Mouse (Mus musculus) 416B (cell line): Measurements from ENCODE around the gene Gpr137c.

Experiments used
- DNase-seq: peaks from one replicate; pipeline ENCODE4 v3.0.0; 2011; ENCODE audit warnings: low read depth

The Gpr137c gene

DNA sequence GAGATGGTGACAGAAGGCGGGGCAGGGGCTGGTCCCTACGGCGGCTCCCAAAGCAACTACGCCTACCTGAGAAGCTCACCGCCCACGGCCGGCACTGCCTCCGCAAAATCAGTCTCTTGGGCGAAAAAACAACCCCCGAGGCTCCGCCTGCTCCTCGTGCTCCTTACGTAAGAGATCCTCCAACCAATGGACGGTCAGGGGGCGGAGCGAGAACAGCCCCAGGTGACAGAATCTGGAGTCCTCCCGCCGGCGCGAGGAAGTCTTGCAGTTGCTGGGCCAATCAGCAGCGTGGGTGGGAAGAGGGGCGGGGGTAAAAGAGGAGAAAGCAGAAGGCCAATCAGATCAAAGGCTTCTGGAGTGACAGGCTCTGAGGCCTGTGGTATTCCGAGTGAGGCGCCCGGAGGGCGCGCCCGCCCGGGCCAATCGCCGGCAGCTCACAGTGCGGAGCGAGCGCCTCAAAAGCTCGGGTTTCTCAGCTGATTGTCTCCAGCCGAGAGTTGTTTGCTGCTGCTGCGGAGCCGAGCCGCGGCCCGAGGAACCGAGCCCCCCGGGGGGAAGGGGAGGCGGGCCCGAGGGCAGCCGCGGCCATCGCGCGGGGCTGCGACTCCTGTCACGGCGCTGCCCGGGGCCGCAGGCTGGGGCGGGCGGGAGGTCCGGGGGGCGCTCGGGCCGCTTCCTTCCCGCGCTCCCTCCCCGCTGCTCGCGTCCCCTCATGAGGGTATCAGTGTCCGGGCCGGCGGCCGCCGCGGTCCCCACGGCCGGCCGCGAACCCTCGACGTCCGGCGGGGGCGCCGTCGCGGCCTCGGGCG, at the start of gene Gpr137c:
Gene Gpr137c, plus strand, starts transcription at position 437 of the 809 bp plus-strand sequence.
- DNase-seq, result peak; percentile 99

DNA sequence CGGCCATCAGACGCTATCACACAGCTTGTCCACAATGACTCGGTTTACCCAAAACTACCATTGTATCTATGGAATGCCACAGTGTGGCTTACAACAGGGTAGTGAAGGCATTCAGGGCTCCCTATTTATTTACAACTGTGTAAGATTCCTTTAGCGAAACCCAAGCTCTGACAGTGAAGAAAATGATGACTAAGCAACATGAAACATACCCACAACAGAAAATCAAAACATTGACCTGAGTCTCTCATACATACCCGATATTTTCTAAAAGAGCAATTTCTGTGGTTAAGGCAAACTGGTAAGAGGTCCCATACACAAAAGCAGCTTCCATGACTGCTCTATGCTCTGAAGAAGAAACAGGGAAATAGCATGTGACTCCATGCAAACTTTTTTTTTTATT, 47.3 kb upstream of the Gpr137c start:
- DNase-seq, result no peak

DNA sequence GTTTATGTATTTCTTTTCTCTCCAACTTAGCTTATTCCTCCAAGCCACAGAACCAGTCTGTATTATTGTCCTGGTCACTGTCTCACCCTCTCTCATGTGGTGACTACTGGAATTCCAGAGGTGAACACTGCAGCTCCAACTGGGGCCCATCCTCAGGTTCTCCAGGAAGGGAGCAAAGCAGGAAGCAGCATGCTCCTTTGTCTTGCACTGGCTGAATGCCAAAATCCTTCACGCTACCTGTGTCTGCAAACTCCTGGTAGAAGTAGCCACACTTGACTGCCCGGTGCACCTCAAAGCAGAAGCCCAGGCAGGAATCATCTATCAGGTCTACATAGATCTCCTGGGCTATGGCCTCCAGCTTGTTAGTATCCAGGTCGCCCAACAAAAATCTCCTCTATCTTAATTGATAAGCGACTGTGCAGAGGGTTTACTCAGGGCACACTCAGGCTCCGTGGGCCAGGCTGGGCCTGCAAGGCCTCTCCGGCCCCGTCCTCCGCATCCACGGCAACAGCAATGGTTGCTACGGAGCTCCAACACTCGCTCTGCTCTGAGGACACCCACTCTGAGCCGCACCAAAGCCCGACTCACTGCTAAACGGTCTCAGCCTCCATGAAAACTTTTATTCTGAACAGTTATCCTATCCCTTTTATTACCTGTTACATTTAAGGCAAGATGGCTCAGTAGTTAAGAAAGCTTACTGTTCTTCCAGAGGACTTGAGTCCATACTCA, 44.3 kb upstream of the Gpr137c start:
- no peak for DNase-seq

DNA sequence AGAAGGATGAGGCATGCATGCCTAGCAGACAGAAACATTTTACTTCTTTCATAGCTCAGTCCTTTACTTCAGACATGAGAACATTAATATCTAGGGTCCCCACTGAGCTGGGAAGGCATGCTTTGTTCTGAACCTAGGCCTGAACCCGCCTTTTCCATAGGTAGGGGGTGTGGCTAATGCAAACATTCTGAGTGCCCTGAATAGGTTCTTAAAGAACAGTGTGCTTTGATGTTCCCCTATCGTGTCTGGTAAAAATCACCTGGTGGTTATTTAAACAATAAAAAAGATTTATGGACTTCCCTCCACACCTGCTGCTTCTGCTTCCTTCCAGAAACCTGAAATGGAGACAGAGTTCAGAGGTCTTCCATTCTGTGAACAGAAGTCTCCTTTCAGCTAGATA, 40.3 kb upstream of the Gpr137c start:
- DNase-seq, result no peak

DNA sequence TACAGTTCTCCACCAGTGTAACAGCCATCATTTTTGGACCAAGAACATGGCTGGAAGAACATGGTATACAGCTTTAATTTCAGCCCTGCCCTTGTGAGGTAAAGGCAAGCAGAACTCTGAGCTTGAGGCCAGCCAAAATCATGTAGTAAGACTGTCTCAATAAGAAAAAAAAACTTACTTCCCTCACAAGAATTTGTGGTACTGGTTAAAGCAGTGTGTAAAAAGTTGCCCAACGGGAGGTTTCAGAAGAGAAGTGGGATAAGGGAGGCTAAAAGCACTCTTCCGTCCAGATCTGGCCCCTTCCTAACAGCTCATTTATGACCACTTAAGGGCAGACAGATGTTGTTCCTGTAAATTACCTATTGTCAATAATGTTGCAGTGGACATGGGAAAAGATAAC, 39.9 kb upstream of the Gpr137c start:
- peak; percentile 29 for DNase-seq

DNA sequence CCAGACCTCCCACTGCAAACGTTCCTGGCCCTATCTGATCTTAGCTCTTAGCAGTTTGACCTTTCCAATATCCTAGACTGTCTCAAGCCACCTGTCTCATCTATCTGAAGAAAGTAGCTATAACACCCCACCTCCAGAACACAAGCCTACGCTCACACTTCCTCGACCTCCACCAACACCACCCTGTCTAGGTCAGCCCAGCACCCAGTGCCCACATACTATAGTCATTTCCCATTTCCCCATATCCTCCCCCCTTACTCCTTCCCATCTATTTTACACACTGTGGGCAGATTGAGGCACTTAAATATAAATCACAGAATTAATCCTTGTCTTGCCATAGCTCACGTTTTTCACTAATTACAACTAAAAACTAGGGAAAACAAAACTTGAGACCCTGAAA, 37.9 kb upstream of the Gpr137c start:
- no peak for DNase-seq

DNA sequence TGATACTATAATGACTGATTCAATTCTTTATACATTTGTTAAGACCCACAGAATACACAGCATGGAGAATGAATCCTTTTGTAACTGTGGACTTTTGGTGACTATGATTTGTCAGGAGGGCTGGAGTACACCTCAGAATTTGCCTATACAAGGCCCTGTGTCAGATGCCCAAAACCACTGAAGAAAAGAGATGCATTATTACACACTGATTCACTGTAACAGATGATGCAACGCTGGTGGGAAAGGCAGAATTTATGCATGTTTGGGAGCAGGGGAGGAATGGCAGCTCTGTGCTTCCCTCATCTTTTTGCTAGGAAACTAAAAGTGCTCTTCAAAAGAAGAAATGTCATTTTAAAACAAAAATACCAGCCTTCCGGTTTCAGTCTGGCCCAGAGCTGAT, 28.5 kb upstream of the Gpr137c start:
- no peak for DNase-seq

DNA sequence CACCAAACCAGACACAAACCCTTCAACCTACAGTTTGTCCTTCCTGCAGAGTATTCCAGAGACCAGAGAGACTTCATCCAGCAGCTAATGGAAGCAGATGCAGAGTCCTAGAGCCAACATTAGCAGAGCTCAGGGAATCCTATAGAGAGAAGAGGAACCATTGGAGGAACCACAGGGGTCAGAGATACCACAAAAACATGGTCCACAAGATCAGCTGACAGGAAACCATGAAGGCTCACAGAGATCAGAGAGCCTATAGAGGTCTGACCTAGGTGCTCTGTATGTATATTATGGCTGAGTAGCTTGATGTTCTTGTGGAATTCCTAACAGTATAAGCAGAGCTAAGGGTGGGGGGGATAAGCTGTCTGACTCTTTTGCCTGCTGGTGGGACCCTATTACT, 18.9 kb upstream of the Gpr137c start:
- peak; percentile 40 for DNase-seq

DNA sequence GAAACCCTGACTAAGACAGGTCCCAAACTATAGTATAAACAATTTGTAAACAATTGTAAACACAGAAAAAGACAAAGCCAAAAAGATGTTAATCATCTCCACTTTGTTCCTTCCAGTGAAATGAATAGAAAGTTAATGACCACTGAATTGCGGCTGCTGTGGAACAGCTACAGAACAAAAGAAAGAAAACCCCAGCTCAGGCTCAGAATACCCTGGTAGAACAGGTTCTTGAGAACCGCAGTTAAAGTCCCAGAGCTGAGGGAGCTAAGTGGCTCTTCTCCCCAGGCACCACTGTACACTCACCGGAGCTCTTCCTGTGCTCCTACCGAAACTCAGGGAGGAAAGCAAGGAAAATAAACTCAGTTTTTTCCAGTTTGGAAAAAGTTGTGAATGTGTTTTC, 8.8 kb upstream of the Gpr137c start:
- DNase-seq, result no peak

DNA sequence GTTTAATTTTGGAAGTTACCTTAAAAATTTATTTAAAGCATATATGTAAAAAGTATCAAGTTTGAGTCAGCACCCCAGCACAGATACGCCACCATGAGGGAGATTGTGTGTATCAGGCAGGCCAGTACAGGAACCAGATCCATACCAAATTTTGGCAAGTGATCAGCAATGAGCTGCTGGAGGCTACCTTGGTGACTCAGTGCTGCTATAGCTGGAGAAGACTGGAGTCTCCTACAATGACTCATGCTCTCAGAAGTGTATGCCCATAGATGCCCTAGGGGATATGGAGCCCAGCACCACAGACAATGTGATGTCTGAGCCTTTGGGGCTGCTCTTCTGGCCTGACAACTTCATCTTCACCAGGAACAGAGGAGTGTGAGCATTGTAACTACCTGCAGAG, 8.1 kb upstream of the Gpr137c start:
- DNase-seq, result peak; percentile 21

DNA sequence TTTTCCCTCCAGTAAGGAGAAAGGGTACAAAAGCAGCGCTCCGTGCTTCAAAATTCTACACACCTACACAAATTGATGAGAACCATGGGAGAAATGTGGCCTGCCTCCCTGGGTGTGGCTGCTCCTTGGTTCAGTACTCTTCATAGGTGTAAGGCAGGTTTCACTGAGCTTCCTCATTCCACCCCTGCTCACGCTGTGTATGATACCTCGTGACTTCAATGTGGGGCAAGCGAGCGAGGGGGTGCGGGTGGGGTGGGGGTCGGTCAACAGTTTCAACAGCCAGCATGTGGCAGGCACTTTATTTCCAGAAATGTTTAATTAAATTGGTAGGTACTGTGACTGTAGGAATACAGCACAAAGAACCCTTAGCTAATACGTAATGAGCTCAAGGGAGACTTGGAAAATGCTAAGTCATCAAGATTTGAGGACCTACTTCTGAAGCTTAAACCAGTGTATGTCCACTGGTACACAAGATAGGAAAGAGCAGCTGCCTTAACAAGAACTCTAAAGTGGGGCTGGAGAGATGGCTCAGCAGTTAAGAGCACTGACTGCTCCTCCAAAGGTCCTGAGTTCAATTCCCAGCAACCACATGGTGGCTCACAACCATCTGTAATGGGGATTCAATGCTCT, 2.7 kb upstream of the Gpr137c start:
- no peak for DNase-seq

DNA sequence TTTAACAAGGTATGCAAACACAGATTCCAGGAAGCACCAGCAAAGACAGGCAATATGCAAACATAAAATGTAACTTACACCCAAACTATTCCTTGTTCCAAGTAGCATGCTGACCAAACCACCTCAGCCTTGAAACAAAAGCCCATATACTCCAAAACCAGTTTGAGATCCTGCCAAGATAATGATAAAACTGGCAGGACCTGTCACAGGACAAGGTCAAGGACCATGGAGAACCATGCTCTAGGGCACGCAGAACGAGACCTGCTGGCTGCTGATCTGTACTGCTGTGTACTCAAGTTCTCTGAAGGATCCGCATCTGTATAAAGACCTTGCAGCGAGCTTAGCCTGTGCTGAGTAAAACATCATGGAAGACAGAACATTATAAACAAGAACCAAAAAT, 1.8 kb upstream of the Gpr137c start:
- DNase-seq, result no peak

DNA sequence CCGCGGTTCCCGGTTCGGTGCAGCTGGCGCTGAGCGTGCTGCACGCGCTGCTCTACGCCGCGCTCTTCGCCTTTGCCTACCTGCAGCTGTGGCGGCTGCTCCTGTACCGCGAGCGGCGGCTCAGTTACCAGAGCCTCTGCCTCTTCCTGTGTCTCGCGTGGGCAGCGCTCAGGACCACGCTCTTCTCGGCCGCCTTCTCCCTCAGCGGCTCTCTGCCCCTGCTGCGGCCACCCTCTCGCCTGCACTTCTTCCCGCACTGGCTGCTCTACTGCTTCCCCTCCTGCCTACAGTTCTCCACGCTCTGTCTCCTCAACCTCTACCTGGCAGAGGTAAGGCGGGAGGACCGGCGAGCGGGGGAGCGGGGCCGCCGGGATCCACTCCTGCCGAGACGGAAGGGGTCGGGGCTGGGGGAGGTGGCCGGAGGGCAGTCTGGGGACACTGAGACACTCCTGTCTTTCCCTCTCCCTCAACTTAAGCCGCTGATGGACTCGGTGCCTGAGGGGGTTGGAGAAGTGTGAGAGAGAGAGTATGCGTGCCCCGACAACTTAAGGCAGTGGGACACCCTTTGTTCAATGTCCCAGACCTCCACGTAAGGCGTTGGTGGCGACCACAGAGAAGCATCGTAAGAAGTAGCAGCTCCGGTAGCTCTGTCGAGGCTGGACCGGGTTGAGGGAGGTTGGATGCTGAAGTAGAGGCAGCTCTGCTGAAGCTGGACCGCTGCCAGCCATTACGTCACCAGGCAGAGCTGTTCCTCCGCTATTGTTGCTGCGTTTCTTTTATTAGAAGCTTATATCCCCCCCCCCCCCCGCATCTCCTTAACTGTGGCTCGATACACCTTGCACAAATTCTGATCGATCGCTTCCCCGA, 806 bp downstream of the Gpr137c start, which contains the start of gene Txndc16:
Gene Txndc16, minus strand, starts transcription at position 239 of the 867 bp plus-strand sequence.
- DNase-seq, result peak; percentile 51

DNA sequence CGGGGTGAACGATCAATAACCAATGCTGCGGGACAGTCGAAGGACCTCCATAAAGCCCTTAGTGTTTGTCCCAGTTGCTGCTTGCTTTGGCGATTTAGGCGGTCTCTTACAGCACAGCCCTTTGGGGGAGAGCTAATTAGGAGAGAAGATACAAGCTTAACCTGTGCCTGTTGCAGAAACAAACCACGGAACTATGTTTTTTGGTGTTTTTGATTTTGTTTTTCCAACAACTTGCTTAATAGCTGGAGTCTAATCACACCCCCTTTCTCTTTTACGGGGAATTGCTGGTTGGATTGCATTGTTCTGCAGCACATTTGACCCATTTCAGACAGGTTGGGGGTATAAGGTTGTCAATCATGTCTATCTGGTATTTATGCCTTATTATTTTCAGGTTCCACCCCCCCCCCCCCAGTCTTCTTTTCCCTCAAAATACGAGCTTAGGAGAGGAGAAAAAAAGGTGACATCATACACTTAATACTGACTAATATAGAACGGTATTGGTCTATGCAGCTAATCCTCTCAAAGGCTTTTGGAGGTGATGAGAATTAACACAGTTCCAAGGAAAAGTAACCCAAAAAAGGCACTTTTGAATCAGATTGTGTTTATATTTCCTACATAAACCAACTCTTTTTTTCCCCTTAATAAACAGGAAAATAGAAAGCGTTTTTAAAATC, 1.6 kb downstream of the Gpr137c start:
- DNase-seq, result no peak

DNA sequence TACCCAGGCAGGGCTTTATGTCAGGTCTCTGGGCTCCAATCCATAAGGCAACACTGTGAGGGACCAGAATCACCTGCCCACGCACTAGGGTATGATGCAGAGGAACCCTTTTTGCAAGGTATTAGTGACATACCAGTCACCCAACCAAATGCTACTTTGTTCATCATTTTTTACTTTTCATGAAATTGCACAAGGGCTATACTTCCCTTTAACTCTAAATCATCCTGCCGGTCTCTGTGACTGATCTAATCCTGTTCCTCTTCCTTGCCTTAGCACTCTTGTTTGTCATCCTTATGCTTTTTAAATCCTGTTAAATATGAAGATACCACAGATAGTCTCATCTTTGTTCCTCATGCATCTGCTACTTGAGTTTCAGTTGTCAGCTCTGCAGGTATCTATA, 19.5 kb downstream of the Gpr137c start:
- DNase-seq, result peak; percentile 13

DNA sequence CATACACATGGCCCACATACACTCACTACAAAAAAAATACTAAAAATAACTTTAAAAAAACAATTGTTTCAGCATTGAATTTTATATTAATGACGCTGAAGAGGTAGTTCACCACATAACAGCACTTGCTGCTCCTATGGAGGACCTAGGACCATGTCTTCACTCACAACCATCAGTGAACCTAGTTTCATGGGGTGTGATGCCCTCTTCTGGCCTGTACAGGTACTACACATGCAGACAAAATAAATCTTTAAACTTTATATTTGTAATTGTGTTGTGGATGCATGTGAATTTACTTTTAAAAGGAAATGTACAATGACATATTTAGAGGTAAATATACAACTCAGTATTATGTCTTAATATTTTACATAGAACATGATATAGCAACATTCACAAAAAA, 22.1 kb downstream of the Gpr137c start:
- peak; percentile 59 for DNase-seq

DNA sequence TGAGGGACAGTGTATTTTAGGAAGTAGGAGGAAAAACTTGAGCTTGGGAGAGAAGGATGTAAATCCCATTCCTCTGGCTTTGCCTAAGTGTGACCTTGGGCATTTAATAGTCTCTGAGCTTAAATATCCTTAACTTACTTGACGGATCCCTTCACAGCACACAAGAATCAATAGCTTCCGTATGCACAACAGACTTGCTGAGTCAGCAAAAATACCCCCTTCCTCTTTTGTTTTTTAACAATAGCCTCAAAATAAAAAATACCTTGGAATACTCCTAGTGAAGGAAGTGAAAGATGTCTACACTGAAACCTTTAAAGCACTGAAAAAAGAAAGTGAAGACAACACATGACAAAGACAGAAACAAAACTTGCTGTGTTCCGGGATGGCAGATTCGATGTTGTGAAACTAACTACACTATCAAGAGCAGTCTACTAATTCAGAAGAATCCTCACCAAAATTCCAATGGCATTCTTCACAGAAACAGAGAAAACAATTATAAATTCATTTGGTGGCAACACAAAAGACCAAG, 32.1 kb downstream of the Gpr137c start:
- no peak for DNase-seq

DNA sequence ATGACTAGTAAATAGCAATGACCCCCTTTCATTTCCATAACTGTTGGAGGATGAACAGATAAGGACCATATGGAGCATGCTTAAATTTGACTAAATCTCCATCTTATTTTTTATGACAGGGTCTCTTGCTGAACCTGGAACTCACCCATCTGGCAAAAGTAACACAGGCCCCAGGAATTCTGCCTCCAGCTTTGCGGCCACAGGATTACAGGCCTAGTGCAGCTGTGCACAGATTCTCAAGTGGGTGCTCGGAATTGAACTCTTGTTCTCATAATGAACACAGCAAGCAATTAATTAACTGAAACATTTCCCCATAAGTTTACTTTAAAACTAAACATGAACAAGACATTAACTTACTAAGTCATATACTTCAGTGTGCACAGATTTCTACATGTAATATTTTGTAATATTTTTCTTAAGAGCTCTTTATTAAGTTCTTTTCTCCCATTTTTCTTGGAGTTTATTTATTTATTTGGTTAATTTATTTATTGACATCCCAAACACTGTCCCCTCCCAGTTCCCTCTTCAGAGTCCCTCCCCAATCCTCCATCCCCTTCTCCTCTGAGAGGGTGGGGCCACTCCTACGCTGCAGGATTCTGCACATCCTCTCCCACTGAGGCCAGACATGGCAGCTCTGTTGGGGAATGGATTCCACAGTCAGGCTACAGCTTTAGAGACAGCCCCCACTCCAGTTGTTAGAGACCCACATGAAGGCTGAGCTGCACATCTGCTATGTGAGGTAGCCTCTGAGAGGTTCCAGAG, 44.5 kb downstream of the Gpr137c start:
- DNase-seq, result no peak

DNA sequence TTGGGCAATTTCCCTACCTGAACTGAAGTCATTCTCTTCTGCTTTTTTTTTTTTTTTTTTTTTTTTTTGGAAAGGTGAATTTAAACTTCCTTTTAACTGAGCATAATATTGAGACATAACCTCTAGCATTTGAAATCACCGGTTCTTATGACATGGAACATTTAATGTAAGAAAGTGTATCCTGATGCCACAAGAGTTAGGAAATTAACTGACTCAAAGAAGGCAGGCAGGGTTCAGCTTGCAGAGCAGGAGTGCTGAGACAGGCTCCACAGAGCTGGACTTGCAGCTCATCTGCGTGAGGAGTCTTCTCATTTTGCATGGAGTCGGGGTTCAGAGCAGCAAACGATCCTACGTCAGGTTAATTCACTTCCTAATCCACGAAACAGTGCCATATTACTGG, 56.3 kb downstream of the Gpr137c start:
- DNase-seq, result peak; percentile 35

DNA sequence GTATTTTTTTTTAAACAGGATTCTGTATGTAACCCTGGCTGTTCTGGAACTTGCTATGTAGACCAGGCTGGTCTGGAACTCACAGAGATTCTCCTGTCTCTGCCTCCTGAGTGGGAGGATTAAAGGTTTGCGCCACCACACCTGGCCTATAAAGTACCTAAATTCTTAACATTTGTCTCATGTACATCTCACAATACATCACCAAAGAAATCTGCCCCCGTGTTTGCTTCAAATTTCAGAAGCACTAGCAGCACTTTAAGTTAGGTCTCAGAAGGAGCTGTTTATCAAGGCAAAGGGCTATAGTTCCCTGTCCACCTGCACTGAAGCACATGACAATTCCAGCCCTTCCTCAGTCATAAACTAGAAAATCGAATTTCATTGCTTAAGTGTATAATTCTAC, 62.5 kb downstream of the Gpr137c start:
- DNase-seq, result peak; percentile 28
